Mouse (Mus musculus): Measurements from ENCODE around the gene Bax. TPM values are rescaled to one million over a fixed set of nuclear protein-coding genes. Genes with fewer than 3 reads are reported as not detected.
"Not testable (repeated sequence)": the region's sequence is repeated elsewhere in the genome, so short reads cannot be mapped to it uniquely, and the experiment has no call there.

Gene Bax
- polyA plus RNA-seq, 1 experiment, result 407 TPM

GRCm38 (mm10) chr7:45463987-45464778 is 2.5 kb downstream of the Bax start:
- TF ChIP-seq GATA1 (IDR thresholded peaks at IDR 0.05; ENCODE audit: low read length), result no peak

GRCm38 (mm10) chr7:45462325-45462724 is 4.4 kb downstream of the Bax start:
- no peak for TF ChIP-seq GATA1 (IDR thresholded peaks at IDR 0.05; ENCODE audit: low read length)

GRCm38 (mm10) chr7:45461781-45462180 is 4.9 kb downstream of the Bax start:
- no peak for TF ChIP-seq GATA1 (IDR thresholded peaks at IDR 0.05; ENCODE audit: low read length)

- no peak for TF ChIP-seq GATA1 (IDR thresholded peaks at IDR 0.05; ENCODE audit: low read length)
Measured at GRCm38 (mm10) chr7:45461326-45461725, 5.4 kb downstream of the Bax start.

- no peak for TF ChIP-seq GATA1 (IDR thresholded peaks at IDR 0.05; ENCODE audit: low read length)
Measured at GRCm38 (mm10) chr7:45460860-45461314, 5.8 kb downstream of the Bax start.

GRCm38 (mm10) chr7:45460377-45460776 is 6.3 kb downstream of the Bax start:
- TF ChIP-seq GATA1 (IDR thresholded peaks at IDR 0.05; ENCODE audit: low read length), result no peak

- not testable (repeated sequence) for TF ChIP-seq GATA1 (IDR thresholded peaks at IDR 0.05; ENCODE audit: low read length)
Measured at GRCm38 (mm10) chr7:45459564-45460140, 7.0 kb downstream of the Bax start, which contains the start of gene Ftl1. Gene Ftl1, minus strand, starts transcription at chr7:45459884.

GRCm38 (mm10) chr7:45458748-45459563 is 7.7 kb downstream of the Bax start:
- TF ChIP-seq GATA1 (IDR thresholded peaks at IDR 0.05; ENCODE audit: low read length), result no peak

GRCm38 (mm10) chr7:45457204-45458060 is 9.3 kb downstream of the Bax start:
- TF ChIP-seq GATA1 (IDR thresholded peaks at IDR 0.05; ENCODE audit: low read length), result no peak

GRCm38 (mm10) chr7:45456721-45457203 is 9.9 kb downstream of the Bax start:
- no peak for TF ChIP-seq GATA1 (IDR thresholded peaks at IDR 0.05; ENCODE audit: low read length)

GRCm38 (mm10) chr7:45455932-45456696 is 10.6 kb downstream of the Bax start:
- no peak for TF ChIP-seq GATA1 (IDR thresholded peaks at IDR 0.05; ENCODE audit: low read length)

- TF ChIP-seq GATA1 (IDR thresholded peaks at IDR 0.05; ENCODE audit: low read length), result no peak
Measured at GRCm38 (mm10) chr7:45454971-45455370, 11.7 kb downstream of the Bax start.

- TF ChIP-seq GATA1 (IDR thresholded peaks at IDR 0.05; ENCODE audit: low read length), result no peak
Measured at GRCm38 (mm10) chr7:45451344-45451982, 15.2 kb downstream of the Bax start.

GRCm38 (mm10) chr7:45449974-45450373 is 16.7 kb downstream of the Bax start:
- no peak for TF ChIP-seq GATA1 (IDR thresholded peaks at IDR 0.05; ENCODE audit: low read length)

All from G1E-ER4 (cell line).